Mouse (Mus musculus) cerebellum, postnatal 14 days (tissue): ENCODE measurements around the gene Ang5.
A peak's percentile ranks its signal among the peaks of the same experiment; 100 is the strongest.
"Not testable (repeated sequence)": the region's sequence is repeated elsewhere in the genome, so short reads cannot be mapped to it uniquely, and the experiment has no call there.

Experiments
- DNase-seq, 2 experiments: peaks; one replicate each; pipeline ENCODE4 v3.0.0; 2021; ENCODE audit warnings: mixed read lengths in 2 of 2

Gene Ang5

GRCm38 (mm10) chr14:43956769-43957168, at the start of gene Ang5:
Gene Ang5, plus strand, starts transcription at chr14:43957069.
- DNase-seq = not testable (repeated sequence)

GRCm38 (mm10) chr14:43918214-43918613, 38.7 kb upstream of the Ang5 start:
- not testable (repeated sequence) for DNase-seq

DNA sequence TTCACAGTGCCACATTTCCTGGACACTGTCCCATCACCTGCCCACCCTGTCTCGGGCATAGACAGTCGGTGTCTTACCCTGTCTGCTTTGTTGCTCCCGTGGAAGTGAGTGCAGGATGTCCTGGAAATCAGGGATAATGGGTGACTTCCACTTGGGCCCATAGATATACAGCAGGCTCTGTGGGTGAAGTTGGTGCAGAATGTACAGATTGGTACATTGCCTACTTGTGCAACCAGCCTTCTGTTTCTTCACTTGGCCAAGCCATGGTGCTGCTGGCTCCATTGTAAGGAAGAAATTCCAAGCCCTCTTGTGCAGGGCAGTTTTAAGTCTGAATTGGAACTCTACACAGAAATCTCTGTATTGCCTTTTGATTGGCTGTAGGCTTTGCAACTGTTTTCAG, 33.4 kb upstream of the Ang5 start, which contains the start of gene Ear10:
Gene Ear10 (minus strand): TSS at position 101 of the 400 bp plus-strand sequence.
- DNase-seq = not testable (repeated sequence)

- DNase-seq = peak; percentile 67 to 68
Measured at GRCm38 (mm10) chr14:43924688-43925403, 32.0 kb upstream of the Ang5 start, which contains the start of gene Gm8113. Gene Gm8113, plus strand, starts transcription at chr14:43925390.

DNA sequence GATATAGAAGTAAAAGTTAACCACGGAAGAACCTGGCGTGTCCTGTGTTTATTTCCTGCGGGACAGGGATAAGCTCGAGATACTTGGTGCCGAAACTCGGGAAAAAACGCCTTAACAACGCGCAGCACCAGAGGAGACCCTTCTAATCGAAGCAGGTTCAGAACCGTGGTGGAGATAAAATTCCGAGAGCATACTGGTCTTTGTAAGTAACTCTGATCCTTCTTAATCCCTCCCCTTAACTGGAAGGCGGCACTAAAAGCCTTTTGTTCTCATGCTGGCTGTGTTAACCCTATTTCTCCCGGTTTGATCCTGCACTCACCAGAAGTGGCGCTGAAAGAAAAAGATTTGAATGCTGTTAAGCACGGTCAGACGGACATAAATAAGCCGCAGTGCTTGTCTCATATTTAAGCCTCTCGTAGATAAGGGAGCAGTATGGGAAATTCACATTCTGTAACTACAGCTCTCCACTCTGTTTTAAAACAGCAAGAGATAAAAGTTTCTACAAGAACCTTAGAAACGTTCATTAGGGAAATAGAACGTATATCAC, 31.4 kb upstream of the Ang5 start:
- peak in 1 of 2 experiments; percentile 1 for DNase-seq

GRCm38 (mm10) chr14:43932991-43933390, 23.9 kb upstream of the Ang5 start:
- peak; percentile 23 to 39 for DNase-seq

GRCm38 (mm10) chr14:43933399-43933798, 23.5 kb upstream of the Ang5 start:
- not testable (repeated sequence) for DNase-seq

GRCm38 (mm10) chr14:43953382-43953781, 3.5 kb upstream of the Ang5 start:
- not testable (repeated sequence) for DNase-seq

GRCm38 (mm10) chr14:43955074-43955473, 1.8 kb upstream of the Ang5 start:
- not testable (repeated sequence) for DNase-seq

GRCm38 (mm10) chr14:43983454-43983853, 26.6 kb downstream of the Ang5 start:
- DNase-seq = no peak

GRCm38 (mm10) chr14:43983897-43984296, 27.0 kb downstream of the Ang5 start:
- DNase-seq = peak; percentile 30 to 54

GRCm38 (mm10) chr14:43986147-43986546, 29.3 kb downstream of the Ang5 start:
- DNase-seq = no peak

DNA sequence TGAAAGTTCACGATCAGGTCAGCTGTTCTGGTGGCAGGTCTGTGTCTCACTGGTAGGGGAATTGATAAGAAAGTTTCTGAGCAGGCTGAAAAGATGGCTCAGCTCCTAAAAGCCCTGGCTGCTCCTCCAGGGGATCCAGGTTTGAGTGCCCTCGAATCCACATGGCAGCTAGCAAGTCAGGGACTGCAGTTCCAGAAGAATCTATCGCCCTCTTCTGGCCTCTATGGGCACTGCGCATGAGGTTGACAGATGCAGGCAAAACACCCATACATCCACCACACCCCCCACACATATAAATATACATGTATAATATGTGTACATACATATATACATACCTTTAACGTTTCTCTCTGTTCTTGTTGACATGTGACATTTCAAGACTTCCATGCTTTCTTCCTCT, 30.5 kb downstream of the Ang5 start:
- DNase-seq = peak; percentile 69 to 81

DNA sequence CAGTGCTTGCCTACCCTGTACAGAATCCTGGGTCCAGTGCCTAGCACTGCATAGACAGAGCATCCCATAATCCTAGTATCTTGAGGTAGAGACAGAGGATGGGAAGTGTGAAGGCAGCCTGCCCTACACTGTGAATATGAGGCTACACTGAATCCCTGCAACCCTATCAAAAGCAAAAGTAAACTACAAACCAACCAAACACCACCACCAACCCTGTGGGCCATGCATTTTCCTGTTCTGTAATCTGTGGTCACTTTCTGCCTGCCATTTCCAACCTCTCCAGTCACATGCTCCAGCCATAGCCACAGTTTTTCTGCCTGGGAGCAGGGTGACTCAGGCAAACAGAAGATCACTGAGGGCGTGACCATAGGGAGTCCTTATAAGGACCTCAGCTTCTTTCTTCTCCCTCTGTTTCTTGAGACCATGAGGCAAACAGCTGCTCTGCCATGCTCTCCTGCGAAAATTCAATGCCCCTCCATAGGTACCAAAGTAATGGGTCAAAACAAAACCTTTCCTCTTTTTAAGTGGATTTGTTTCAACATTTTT, 41.7 kb downstream of the Ang5 start:
- DNase-seq = not testable (repeated sequence)

DNA sequence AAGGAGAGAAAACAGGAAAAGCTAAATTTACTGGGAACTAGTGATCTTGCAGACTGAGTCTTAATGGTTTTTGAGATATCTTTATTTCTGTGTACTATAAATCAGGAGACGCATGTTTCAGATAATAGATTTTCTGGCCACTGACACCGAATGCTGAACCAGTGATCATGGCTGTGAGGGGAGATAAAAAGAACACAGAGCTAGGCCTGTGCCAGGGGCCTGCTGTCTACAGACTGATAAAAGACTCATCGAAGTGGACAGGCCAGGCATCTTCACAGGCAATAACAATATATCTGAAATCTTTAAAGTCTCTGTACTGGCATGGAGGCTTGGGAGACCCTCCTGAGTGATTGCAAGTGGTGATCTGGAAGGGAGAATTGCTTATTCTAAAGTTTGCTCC, 44.7 kb downstream of the Ang5 start:
- DNase-seq = no peak

DNA sequence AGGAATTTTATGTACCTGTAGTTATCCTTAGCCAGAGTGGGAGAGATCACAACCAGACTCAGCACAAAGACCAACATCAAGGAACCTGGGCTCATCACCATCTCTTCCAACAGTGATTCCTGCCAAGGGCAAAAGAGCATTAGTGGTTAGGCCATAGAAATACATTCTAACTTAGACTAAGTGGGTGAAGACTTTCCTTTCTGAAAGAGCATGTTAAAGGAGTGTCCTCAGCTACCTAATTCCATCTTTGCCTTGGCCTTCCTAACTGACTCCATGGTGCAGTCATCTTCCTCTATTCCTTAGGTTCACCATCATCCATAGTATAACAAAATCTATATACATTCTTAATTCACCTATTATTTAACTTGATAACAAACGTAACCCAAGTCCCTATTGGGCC, 45.3 kb downstream of the Ang5 start, which contains the start of gene Ang6:
Gene Ang6 (minus strand): TSS at position 101 of the 400 bp plus-strand sequence.
- DNase-seq = no peak

DNA sequence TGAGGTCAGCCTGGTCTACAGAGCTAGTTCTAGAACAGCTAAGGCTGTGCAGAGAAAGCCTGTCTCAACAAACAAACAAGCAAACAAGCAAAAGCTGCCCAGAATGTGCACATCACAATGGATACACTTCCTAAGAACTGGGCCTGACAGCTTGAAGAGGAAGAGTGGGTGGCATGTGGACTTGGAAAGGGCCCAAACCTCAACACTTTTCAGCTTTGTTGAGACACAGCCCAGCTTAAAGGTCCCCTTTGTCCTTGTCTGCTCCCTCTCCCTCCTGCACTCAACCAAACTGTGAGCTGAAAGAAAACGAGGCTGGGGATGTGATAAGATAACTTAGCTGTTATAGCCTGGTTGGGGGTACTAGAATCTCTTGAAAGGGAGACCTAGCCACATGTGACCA, 51.2 kb downstream of the Ang5 start:
- DNase-seq = not testable (repeated sequence)

- DNase-seq = not testable (repeated sequence)
Measured at GRCm38 (mm10) chr14:44009686-44010085, 52.8 kb downstream of the Ang5 start.
